Mouse (Mus musculus): ENCODE measurements around the gene F2rl2.

Gene F2rl2

GRCm38 (mm10) chr13:95705589-95705988, 8.9 kb downstream of the F2rl2 start:
- no peak for DNase-seq

- DNase-seq = no peak
These were observed 15.4 kb downstream of the F2rl2 start for GRCm38 (mm10) chr13:95712054-95712453.

GRCm38 (mm10) chr13:95712570-95713268, 16.1 kb downstream of the F2rl2 start:
- DNase-seq = no peak

- DNase-seq = no peak
These were observed 17.8 kb downstream of the F2rl2 start for GRCm38 (mm10) chr13:95714271-95714975.

GRCm38 (mm10) chr13:95715356-95715755, 18.7 kb downstream of the F2rl2 start:
- DNase-seq = no peak

GRCm38 (mm10) chr13:95719320-95720232, 22.9 kb downstream of the F2rl2 start:
- DNase-seq = peak; percentile 76

- no peak for DNase-seq
These were observed 33.8 kb downstream of the F2rl2 start for GRCm38 (mm10) chr13:95730491-95730890.

GRCm38 (mm10) chr13:95739651-95740050, 43.0 kb downstream of the F2rl2 start:
- no peak for DNase-seq

GRCm38 (mm10) chr13:95741813-95742689, 45.4 kb downstream of the F2rl2 start:
- no peak for DNase-seq

GRCm38 (mm10) chr13:95742881-95743466, 46.3 kb downstream of the F2rl2 start:
- no peak for DNase-seq

GRCm38 (mm10) chr13:95745451-95745850, 48.8 kb downstream of the F2rl2 start:
- no peak for DNase-seq

GRCm38 (mm10) chr13:95746509-95746908, 49.9 kb downstream of the F2rl2 start:
- peak; percentile 72 for DNase-seq

GRCm38 (mm10) chr13:95747101-95747500, 50.4 kb downstream of the F2rl2 start:
- DNase-seq = no peak

- no peak for DNase-seq
These were observed 50.9 kb downstream of the F2rl2 start for GRCm38 (mm10) chr13:95747541-95747940.
